Mouse (Mus musculus) cerebellum, adult 2 months (tissue): ENCODE measurements around the gene Gm9507. TPM values are rescaled to one million over a fixed set of nuclear protein-coding genes. Genes with fewer than 3 reads are reported as not detected.
"Not testable (repeated sequence)": the region's sequence is repeated elsewhere in the genome, so short reads cannot be mapped to it uniquely, and the experiment has no call there.

Experiments
- DNase-seq, 2 experiments: peaks; one replicate each; pipeline ENCODE4 v3.0.0; 2021
- H3K27ac ChIP-seq: fragments of 200-500 bp; 2 replicates; pipeline ENCODE4 v1.5.1; 2012; ENCODE audit warnings: low read length, control low read depth, inconsistent platforms; ENCODE audit not compliant: insufficient read depth
- H3K27me3 ChIP-seq: fragments of 200-500 bp; 2 replicates; pipeline ENCODE4 v1.6.1; 2012; ENCODE audit warnings: inconsistent platforms, mild to moderate bottlenecking, low read length, moderate library complexity; ENCODE audit not compliant: control insufficient read depth, insufficient read depth
- H3K4me1 ChIP-seq: fragments of 200-500 bp; 2 replicates; pipeline ENCODE4 v1.6.1; 2011; ENCODE audit warnings: low read length; ENCODE audit not compliant: control insufficient read depth, insufficient read depth
- H3K4me3 ChIP-seq: fragments of 200-500 bp; replicated peaks from 2 replicates; pipeline ENCODE3; 2011; ENCODE audit warnings: mild to moderate bottlenecking, low read depth, low read length, control low read depth; ENCODE audit not compliant: insufficient read depth
- CTCF ChIP-seq: fragments of 200-500 bp; IDR thresholded peaks from 2 replicates; pipeline ENCODE4 v1.5.1; 2011; ENCODE audit warnings: low read depth, mild to moderate bottlenecking, control low read depth, low read length, moderate library complexity, borderline replicate concordance; ENCODE audit not compliant: insufficient read depth
- POLR2A ChIP-seq: fragments of 200-500 bp; IDR thresholded peaks from 2 replicates; pipeline ENCODE4 v1.6.1; 2011; ENCODE audit warnings: low read length, control low read depth, borderline replicate concordance; ENCODE audit not compliant: insufficient read depth
- WGBS: fragments of 180-500 bp; shearing (Covaris S2); methylation state at CpG from one replicate; pipeline ENCODE4 v1.1.7; 2018; 5-methylcytosine and 5-hydroxymethylcytosine counted together
- polyA plus RNA-seq: library from polyadenylated mRNA; depleted of rRNA; stranded (reverse); fragments of >200 nt; gene quantifications from 2 replicates; pipeline ENCODE4 v1.2.3, GENCODE M21; 2012; rRNA removed

Gm9507 gene
- polyA plus RNA-seq, 1 experiment, result not detected

DNA sequence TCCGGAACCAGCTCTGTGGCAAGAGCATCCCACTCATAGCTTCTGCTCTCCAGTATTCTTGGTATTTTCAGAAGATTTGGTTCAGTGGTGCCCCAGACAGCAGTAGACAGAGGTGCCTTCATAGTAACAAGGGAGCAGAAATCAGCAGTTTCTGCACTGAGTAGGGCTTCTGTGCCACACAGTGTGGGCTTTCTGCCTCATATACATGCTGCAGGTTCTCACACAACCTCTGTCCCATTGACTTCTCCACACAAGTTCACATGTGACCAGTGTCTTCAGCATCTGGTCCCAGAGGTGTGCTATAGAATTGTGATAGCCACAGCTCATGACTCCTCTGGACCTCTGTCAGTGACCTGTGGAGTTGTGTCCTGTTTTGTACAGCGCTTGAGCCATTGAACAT, 23.0 kb downstream of the Gm9507 start:
- no peak for DNase-seq
- no peak overlapping the region for H3K27ac ChIP-seq
- H3K27me3 ChIP-seq, result no peaks in the 10 kb centered on the region
- WGBS, result 90% methylated on average over 2 of the region's 2 CpGs
- no peak for TF ChIP-seq CTCF
- no peak for TF ChIP-seq POLR2A
- no peaks in the 10 kb centered on the region for H3K4me1 ChIP-seq
- no peak overlapping the region for H3K4me3 ChIP-seq

DNA sequence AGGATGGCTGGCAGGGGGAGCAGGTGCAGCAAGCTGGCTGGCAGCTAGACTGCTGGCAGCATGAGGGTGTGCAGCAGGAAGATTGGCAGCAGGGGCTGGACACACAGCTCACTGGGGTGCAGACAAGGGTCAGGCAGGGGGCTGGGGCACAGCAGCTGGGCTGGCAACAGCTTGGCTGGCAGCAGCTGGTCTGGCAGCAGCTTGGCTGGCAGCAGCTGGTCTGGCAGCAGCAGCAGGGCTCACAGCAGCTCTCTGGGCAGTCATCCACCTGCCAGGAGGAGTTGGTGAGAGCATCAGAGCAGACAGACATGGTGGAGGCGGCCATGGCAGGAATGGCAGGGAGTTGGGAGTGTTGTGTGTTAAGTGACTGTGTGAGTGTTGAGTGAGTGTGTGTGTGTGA, 23.8 kb downstream of the Gm9507 start, which contains the start of gene Gm7137:
Gene Gm7137, minus strand, starts transcription at position 325 of the 400 bp plus-strand sequence.
- WGBS, result 35% methylated on average over 1 of the region's 1 CpGs

DNA sequence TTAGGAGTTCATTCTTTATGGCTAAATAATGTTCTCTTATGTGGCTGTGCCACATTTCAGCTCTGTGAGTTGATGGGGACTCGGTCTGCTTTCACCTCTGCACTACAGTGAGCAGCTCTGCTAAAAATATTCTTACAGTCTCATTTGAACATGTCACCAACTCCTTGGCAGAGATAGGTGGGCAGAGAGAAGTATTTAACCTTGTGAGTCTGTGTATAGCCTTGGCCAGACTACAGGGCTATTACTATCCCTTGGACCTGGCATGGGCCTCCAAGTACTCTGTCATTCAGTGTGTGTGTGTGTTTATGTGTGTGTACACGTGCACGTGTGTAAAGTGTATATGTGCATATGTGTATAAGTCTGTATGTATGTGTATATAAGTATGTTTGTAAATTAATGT, 28.2 kb downstream of the Gm9507 start:
- H3K4me3 ChIP-seq, H3K4me1 ChIP-seq, H3K27ac ChIP-seq, DNase-seq, H3K27me3 ChIP-seq: not testable (repeated sequence)
- WGBS, result 95% methylated on average over 3 of the region's 3 CpGs

More for the DNA sequence above, 23.8 kb downstream of the Gm9507 start, which contains the start of gene Gm7137:
- H3K27ac ChIP-seq, H3K4me3 ChIP-seq, DNase-seq, H3K4me1 ChIP-seq, H3K27me3 ChIP-seq: not testable (repeated sequence)

DNA sequence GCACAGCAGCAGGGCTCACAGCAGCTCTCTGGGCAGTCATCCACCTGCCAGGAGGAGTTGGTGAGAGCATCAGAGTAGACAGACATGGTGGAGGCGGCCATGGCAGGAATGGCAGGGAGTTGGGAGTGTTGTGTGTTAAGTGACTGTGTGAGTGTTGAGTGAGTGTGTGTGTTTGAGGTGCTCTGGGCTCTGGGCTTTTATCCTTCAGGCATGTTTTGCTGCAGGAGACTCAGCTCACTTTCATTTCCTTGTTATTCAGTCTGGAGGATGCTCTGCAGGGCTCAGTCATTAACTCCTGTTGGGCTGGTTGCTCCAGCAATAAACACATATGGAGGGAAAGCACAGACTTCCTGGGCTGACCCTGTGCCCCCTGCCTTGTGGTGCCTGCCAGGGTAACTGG, 29.2 kb downstream of the Gm9507 start, which contains the start of gene Gm3250:
Gene Gm3250, minus strand, starts transcription at position 101 of the 400 bp plus-strand sequence.
- 43% methylated on average over 1 of the region's 1 CpGs for WGBS
- H3K4me1 ChIP-seq, H3K4me3 ChIP-seq, H3K27ac ChIP-seq, H3K27me3 ChIP-seq, DNase-seq: not testable (repeated sequence)

DNA sequence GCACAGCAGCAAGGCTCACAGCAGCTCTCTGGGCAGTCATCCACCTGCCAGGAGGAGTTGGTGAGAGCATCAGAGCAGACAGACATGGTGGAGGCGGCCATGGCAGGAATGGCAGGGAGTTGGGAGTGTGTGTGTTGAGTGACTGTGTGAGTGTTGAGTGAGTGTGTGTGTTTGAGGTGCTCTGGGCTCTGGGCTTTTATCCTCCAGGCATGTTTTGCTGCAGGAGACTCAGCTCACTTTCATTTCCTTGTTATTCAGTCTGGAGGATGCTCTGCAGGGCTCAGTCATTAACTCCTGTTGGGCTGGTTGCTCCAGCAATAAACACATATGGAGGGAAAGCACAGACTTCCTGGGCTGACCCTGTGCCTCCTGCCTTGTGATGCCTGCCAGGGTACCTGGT, 34.8 kb downstream of the Gm9507 start, which contains the start of gene Gm7138:
Gene Gm7138, minus strand, starts transcription at position 101 of the 400 bp plus-strand sequence.
- H3K4me3 ChIP-seq, H3K4me1 ChIP-seq, H3K27ac ChIP-seq, DNase-seq, H3K27me3 ChIP-seq: not testable (repeated sequence)
- 45% methylated on average over 1 of the region's 1 CpGs for WGBS

DNA sequence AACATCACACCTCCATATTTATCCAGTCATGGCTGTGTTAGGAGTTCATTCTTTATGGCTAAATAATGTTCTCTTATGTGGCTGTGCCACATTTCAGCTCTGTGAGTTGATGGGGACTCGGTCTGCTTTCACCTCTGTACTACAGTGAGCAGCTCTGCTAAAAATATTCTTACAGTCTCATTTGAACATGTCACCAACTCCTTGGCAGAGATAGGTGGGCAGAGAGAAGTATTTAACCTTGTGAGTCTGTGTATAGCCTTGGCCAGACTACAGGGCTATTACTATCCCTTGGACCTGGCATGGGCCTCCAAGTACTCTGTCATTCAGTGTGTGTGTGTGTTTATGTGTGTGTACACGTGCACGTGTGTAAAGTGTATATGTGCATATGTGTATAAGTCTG, 39.5 kb downstream of the Gm9507 start:
- H3K27me3 ChIP-seq, H3K4me1 ChIP-seq, H3K27ac ChIP-seq, DNase-seq, H3K4me3 ChIP-seq: not testable (repeated sequence)
- WGBS, result 77% methylated on average over 1 of the region's 3 CpGs

DNA sequence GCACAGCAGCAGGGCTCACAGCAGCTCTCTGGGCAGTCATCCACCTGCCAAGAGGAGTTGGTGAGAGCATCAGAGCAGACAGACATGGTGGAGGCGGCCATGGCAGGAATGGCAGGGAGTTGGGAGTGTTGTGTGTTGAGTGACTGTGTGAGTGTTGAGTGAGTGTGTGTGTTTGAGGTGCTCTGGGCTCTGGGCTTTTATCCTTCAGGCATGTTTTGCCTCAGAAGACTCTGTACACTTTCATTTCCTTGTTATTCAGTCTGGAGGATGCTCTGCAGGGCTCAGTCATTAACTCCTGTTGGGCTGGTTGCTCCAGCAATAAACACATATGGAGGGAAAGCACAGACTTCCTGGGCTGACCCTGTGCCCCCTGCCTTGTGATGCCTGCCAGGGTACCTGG, 40.4 kb downstream of the Gm9507 start, which contains the start of gene Gm3238:
Gene Gm3238, minus strand, starts transcription at position 101 of the 400 bp plus-strand sequence.
- no CpG with 5 or more reads among the region's 1 CpGs for WGBS
- H3K4me1 ChIP-seq, DNase-seq, H3K27ac ChIP-seq, H3K27me3 ChIP-seq, H3K4me3 ChIP-seq: not testable (repeated sequence)

DNA sequence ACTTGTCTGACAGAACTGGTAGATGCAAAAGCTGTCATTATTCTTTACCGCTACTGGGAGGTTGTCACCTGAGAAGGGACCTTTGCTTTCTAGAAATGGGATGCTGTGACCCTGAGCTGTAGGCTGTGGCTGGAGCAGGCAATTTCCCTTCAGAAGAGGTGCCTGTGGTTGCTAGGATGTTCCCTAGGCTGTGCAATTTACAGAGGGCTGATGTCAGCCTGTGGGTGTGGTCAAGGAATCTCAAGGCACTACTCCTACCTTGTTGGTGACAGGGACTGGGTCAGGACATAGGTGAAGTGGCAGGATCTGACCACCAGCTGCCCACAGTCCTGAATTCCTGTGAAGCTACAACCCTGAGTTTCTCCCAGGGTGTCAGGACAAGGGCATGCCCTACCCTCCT, 41.9 kb downstream of the Gm9507 start:
- Histone ChIP-seq H3K27ac (no peak overlapping the region), H3K4me1 (no peaks in the 10 kb centered on the region), H3K27me3 (no peaks in the 10 kb centered on the region), H3K4me3 (no peak overlapping the region)
- DNase-seq, result no peak
- 96% methylated on average over 1 of the region's 1 CpGs for WGBS
- TF ChIP-seq CTCF (no peak), POLR2A (no peak)

Other genes with a start within 250 kb of the Gm9507 start
- 113 and 118 TPM in 2 replicates for gene Pttg1ip, start 230.1 kb downstream of the Gm9507 start, polyA plus RNA-seq
- 301 and 310 TPM in 2 replicates for gene Sumo3, start 205.7 kb downstream of the Gm9507 start, polyA plus RNA-seq
- 33.8 and 37.7 TPM in 2 replicates for gene Gm49325, start 205.6 kb downstream of the Gm9507 start, polyA plus RNA-seq
- gene Ube2g2, start 189.6 kb downstream of the Gm9507 start, polyA plus RNA-seq, result 37.5 and 39.5 TPM in 2 replicates
- 0.59 and 0.79 TPM in 2 replicates for gene Tspear, start 125.3 kb downstream of the Gm9507 start, polyA plus RNA-seq
- not detected in 2 replicates for gene Gm19402, start 121.1 kb downstream of the Gm9507 start, polyA plus RNA-seq
- gene Gm9508, start 114.6 kb downstream of the Gm9507 start, polyA plus RNA-seq, result not detected in 2 replicates
- gene Gm10272, start 105.2 kb downstream of the Gm9507 start, polyA plus RNA-seq, result not detected in 2 replicates
- 0.32 TPM in 1 of 2 replicates, not detected in the other for gene Gm10024, start 100.4 kb downstream of the Gm9507 start, polyA plus RNA-seq
- not detected in 2 replicates for gene Gm10142, start 96.0 kb downstream of the Gm9507 start, polyA plus RNA-seq
- gene Krtap12-1, start 91.2 kb downstream of the Gm9507 start, polyA plus RNA-seq, result not detected in 2 replicates
- gene Gm10100, start 85.4 kb downstream of the Gm9507 start, polyA plus RNA-seq, result not detected in 2 replicates
- gene Gm18596, start 69.2 kb downstream of the Gm9507 start, polyA plus RNA-seq, result not detected in 2 replicates
- not detected in 2 replicates for gene Gm9736, start 60.5 kb downstream of the Gm9507 start, polyA plus RNA-seq
- not detected in 2 replicates for gene Gm3233, start 52.2 kb downstream of the Gm9507 start, polyA plus RNA-seq
- not detected in 2 replicates for gene Gm3238, start 40.5 kb downstream of the Gm9507 start, polyA plus RNA-seq
- gene Gm7138, start 34.9 kb downstream of the Gm9507 start, polyA plus RNA-seq, result not detected in 2 replicates
- not detected in 2 replicates for gene Gm3250, start 29.3 kb downstream of the Gm9507 start, polyA plus RNA-seq
- not detected in 2 replicates for gene Gm7137, start 23.6 kb downstream of the Gm9507 start, polyA plus RNA-seq
- gene Gm9639, start 16.8 kb downstream of the Gm9507 start, polyA plus RNA-seq, result not detected in 2 replicates
- gene Gm19668, start 12.7 kb downstream of the Gm9507 start, polyA plus RNA-seq, result not detected in 2 replicates
- not detected in 2 replicates for gene Gm2696, start 2.8 kb upstream of the Gm9507 start, polyA plus RNA-seq
- gene Krtap10-4, start 15.3 kb upstream of the Gm9507 start, polyA plus RNA-seq, result not detected in 2 replicates
- gene Krtap10-10, start 24.1 kb upstream of the Gm9507 start, polyA plus RNA-seq, result not detected in 2 replicates
- gene Gm36176, start 35.0 kb upstream of the Gm9507 start, polyA plus RNA-seq, result not detected in 2 replicates
- gene Gm10318, start 41.0 kb upstream of the Gm9507 start, polyA plus RNA-seq, result not detected in 2 replicates
- not detected in 2 replicates for gene Gm3285, start 50.1 kb upstream of the Gm9507 start, polyA plus RNA-seq
- 1.5 and 1.8 TPM in 2 replicates for gene Lrrc3, start 90.7 kb upstream of the Gm9507 start, polyA plus RNA-seq
- 29.8 and 32.5 TPM in 2 replicates for gene Trpm2, start 158.7 kb upstream of the Gm9507 start, polyA plus RNA-seq
- 69.3 and 74.5 TPM in 2 replicates for gene 1810043G02Rik, start 166.7 kb upstream of the Gm9507 start, polyA plus RNA-seq
- 98.6 and 108 TPM in 2 replicates for gene Pfkl, start 198.2 kb upstream of the Gm9507 start, polyA plus RNA-seq
- gene Dnmt3l, start 230.1 kb upstream of the Gm9507 start, polyA plus RNA-seq, result 0.46 and 1.8 TPM in 2 replicates
- 0.08 and 0.16 TPM in 2 replicates for gene Aire, start 231.8 kb upstream of the Gm9507 start, polyA plus RNA-seq